Mouse (Mus musculus): ENCODE measurements around the gene Gga2.
A peak's percentile ranks its signal among the peaks of the same experiment; 100 is the strongest.

Gene Gga2

DNA sequence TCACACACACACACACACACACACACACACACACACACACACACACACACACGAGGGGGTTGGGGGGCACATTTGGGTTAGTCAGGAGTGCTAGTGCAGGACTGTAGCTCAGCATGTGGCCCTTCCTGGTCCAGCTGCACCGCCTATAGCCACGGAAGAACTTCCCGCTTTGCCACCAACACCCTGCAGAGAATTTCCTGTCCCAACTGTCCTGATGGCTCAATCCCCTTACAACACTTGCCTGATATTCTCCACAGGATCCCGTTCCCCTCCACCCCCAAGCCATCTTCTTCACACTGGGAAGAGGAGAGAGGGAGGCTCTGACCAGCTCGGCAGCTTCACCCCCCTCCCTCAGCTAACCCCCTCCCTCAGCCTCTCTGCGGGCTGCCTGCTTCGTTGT, 20.6 kb downstream of the Gga2 start:
- DNase-seq (ENCODE audit: low read depth): no peak

DNA sequence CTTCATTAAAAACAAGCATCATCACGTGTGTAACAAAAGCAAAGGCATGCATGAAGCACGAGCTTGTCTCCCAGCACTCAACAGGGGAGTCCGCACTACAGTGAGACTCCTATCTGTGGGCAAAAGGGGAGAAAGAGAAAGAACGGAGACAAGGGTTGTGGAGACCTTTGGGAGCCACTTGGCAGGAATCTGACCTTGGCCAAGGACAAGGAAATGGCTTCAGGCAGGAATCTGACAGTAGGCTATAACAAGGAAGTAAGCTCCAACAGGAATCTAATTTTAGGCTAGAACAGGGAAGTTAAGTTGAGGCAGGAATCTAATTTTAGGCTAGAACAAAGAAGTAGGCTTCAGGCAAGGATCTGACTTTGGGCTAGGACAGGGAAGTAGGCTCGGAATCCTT, 25.1 kb downstream of the Gga2 start:
- DNase-seq (ENCODE audit: low read depth): no peak

DNA sequence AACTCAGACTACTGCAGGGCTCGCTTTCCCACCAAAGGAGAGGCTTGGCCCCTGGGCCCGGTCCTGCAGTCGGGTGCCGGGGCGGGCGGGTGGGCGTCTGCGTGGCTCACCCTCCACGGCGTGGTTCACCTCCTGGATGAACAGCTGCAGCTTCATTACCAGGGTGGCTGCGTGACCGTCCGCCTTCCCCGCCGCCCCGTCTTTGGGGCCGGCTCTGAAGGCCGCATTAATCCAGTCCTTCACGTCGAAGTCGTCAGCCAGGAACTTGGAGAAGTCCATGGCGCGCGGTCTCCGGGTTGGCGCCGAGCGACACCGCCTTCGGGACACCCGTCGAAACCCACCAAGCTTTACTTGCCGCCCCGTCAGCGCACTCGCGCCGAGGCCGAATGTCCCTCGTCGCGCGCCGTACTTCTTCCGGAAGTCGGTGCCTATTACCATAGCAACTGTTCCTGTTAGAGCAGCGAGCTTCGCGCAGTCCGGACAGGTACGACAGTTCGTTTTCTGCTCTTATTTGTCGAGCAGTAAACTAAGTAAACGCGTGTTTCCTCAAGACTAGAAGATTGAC, 39.6 kb downstream of the Gga2 start, which contains the start of gene Cog7:
Cog7 (minus strand) TSS at position 405 of the 565 bp plus-strand sequence.
- DNase-seq (ENCODE audit: low read depth): peak; percentile 96

DNA sequence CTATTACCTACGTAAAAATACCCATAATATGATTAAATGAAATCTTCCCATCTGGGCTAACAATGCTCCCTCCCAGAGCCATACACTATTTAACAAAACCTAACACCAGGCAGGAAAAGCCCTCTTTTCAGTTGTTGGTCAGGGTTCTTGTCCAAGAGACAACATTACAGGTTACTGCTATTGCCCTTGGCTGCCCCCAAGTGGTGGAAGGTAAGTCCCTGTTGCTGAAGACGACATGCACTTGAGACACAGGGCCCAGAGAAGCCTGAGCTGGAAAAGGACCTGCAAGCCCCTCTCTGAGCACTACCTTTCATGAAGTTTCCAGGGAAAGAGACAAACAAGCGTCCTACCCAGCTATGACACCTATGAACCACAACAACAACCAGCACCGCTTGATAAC, 46.0 kb downstream of the Gga2 start:
- peak; percentile 64 for DNase-seq (ENCODE audit: low read depth)

DNA sequence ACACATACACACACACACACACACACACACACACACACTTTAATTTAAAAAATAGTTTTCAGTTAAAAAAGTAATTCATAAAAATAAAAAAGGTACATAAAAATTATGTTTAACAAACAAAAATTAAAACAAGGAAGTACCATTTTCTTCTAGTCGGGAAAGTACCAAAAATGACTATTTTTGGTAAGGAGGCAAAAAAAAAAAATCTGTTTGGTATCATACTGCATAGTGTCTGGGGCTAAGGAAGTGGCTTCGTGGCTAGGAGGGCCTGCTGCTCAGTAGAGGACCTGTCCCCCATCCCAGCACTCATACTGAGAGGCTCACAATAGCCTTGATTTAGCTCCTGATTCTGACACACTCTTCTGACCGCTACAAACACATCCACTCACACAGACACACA, 49.3 kb downstream of the Gga2 start:
- DNase-seq (ENCODE audit: low read depth): no peak

DNA sequence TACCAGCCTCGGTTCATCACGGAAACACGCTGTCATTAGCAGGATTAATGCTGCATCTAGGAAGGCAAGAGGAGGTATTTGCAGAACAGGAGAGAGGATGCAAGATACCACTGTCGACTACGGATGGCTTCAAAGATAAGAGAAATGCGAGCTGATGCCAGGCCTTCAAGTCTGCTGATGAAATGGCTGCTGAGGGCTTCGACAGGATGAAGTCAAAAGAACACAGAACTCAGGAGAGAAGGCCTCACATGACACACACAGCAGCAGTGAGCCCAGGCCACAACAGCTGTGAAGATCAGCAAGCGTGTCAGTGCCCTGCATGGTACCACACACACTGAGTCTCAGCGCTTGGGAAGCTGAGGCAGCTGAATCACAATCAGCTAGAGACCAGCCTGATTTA, 50.8 kb downstream of the Gga2 start:
- no peak for DNase-seq (ENCODE audit: low read depth)

DNA sequence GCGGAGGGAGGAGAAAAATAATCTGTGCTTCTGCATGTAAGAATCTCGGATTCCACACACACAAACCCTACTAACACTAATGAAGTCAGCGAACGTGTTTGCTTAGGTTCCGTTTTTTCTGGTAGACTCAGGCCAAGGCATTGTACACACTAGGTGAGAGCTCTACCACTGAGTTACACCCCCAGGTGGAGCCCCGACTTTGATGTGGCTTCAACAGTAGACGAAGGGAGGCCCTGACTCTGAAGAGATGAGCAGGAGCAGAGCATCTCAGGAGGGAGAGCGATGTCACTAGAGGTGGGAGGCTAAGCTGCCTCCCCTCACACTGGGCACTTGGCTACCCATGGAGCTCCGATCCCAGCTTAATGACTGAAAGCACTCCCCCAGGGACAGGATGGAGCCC, 52.2 kb downstream of the Gga2 start:
- DNase-seq (ENCODE audit: low read depth): no peak

DNA sequence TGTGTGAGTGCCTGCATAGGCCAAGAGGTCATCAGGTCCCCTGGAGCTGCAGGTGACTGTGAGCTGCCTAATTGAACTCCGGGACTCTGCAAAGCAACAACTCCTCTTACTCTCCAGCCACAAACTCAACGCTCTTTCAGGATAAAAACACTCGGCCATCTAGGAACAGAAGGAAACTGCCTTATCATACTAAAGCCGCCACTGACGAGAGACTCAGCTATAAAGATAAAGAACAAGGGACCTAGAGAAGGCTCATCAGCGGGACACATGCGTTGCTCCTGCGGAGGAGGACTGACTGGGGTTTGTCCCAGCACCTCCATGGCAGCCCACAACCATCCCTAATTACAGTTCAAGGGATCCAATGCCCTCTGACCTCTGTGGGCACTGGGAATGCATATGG, 52.8 kb downstream of the Gga2 start:
- no peak for DNase-seq (ENCODE audit: low read depth)

DNA sequence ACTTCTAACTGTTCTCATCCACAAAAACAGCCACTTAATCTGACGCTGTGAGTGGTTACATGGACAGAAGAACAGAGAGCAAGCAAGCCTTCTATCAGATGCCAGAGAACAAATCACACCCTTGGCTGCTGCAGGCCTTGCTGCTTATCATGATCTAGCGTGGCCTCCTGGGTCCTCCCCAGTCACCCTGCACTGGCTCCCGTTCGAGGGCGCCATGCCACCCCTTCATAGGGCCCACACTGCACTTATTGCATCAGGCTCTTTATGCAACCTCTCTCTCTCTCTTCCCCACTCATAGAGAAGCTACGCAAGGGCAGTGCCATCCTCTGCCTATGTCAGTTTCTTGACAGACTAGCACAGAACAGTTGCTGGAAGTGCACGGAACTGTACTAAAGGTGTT, 54.9 kb downstream of the Gga2 start:
- DNase-seq (ENCODE audit: low read depth): no peak

DNA sequence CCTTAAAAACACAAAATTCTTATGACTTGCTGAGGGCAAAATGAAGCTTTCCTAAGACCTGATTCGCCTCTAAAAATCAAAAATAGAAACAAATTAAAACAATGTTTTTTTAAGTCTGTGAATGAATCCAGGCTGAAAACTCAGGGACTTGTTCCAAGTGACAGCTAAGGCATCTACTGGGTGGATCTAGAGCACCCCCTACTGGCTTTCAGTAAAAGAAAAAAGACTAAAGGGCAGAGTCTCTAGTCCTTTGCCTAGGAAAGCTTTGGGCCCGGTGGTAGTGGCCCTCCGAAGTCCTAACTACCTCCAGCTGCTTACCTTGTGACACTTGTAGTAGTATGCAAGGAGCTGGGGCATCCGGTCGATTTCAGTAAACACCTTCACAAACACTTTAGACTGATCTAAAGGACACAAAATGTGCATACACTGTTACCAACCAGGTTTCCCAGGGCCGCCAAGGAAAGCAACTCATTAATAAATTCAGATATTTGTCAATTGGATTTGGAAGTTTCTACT, 57.1 kb downstream of the Gga2 start:
- DNase-seq (ENCODE audit: low read depth): peak; percentile 68

DNA sequence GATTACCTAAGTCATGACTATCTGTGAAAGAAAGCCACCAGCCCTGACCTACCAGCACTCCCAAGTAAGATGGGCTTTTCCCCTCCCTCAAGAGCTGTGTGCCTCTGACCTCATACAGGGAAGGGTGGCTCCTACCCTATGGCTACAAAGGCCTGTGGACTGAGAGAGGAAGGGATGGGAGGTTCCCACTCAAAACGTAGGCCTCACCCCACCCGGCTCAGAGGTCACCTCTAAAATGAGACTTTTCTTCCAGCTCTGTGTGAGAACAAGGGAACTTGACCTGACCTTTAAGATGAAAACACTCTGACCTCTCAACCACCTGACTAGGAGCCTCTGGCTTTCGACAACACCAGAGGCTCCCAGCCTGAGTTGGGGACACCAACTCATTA, 58.5 kb downstream of the Gga2 start:
- DNase-seq (ENCODE audit: low read depth): no peak

DNA sequence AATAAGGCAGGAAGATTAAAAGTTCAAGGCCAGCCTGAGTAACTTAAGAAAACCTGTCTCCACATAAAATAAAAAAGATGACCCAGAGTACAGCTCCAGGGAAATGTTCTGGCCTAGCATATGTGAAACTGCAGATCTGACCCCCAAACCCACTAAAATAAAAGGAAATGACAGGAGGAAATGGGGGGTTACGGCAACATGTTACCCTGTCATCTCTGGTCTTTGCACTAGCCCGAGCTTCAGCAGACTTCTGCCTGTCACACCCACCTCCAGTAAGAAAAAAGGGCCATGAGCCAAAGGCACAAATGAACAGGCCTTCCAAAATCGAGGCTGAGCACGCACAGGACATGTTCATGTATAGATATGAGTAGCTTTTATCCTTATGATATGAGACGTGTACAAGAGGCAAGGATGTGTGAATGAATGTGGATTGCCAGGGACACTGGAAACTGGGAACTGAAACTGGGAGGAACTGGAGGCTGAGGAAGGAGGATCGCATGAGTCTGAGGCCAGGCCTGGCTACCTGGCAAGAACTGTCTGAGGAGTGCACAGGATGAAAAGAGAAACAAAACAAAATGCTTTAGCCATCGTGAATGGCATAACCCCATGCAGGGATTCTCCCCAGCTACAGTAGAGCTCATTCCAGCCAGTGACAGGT, 59.0 kb downstream of the Gga2 start:
- DNase-seq (ENCODE audit: low read depth): no peak

DNA sequence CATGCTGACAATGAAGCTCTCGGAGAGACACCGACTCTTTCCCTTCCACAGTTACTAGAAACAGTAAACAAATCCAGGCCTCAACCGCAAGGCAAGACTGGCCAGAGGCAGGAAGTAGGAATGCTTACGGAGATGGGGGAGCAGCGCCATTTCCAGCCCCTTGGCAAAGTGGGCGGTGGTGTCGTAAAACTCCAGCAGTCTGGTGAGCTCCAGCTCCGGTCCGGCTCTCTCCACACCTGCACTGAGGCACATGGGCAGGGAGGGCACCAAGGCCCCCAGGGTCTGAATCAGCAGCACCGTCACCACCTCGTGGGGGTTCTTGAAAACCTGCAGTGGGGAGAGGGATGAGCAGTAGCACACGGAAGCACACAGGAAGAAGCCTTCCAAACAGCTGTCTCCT, 65.2 kb downstream of the Gga2 start:
- DNase-seq (ENCODE audit: low read depth): no peak

DNA sequence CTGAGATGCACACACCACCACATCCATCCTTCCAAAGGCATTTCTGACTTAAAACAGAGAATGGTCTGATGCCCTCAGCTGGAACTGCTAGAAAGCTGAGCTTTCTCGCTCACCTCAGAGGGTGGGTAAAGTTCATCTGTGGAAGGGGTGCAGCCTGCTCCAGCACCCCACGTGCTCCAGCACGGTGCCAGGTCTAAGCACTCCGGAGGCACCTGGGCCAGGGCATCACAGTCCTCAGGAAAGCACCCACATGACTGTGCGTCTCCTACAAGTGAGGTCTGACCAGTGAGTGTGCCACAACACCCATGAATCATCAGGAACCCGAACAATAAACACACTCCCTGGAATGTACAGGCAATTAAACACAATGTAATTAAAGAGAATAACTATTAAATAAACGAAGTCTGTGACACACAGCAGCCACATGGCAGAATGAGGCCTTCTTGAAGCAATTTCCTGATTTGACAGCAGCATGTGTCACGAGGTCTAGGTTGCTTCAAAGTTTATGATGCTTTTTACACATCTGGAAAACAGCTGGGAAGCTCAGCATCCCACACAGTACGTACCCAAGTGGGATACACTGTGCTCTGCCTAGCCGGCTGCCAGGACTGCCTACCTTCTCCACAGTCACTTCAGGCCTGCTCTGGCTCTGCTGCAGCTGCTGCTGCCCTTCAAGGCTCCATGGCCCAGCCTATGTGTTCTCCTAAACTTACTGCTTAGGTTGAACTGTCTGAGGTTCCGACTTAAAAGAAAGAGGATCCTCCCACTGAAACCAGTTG, 65.9 kb downstream of the Gga2 start:
- no peak for DNase-seq (ENCODE audit: low read depth)

DNA sequence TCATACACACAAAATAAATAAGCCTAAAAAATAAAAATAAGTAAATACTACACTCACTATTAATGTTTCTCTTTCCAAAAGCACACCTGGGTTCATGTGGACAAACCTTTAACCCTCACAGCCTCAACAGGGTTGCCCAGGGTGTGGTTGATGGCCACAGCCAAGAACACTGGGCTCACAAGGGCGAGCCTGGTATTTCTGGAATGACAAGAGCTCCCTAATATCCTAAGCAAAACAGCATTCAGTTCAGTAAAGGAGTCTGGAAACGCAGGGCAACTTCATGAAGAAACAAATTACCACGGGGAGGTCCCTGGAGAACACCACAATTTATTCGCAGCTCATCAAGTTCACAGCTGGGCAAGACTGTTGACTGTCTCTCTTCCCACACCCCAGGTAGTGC, 73.5 kb downstream of the Gga2 start:
- DNase-seq (ENCODE audit: low read depth): no peak

DNA sequence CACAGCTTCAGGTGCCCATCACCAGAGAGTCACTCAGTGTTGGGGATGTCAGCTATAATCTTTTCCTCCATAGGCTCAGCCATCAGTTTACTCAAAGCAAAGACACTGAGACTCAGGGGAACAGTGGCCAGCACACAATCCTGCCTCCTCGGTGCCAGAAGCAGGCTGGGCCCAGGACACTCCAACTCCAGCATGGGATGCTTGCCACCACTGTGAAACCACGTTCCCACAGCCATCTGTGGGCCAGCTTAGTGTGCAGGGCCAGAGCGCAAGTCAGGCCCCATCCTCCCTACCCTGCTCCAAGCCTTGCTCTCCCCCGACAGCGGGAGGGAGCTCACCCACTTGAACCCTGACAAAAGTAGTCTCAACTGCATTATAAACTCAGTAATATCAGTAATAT, 74.8 kb downstream of the Gga2 start:
- no peak for DNase-seq (ENCODE audit: low read depth)

DNA sequence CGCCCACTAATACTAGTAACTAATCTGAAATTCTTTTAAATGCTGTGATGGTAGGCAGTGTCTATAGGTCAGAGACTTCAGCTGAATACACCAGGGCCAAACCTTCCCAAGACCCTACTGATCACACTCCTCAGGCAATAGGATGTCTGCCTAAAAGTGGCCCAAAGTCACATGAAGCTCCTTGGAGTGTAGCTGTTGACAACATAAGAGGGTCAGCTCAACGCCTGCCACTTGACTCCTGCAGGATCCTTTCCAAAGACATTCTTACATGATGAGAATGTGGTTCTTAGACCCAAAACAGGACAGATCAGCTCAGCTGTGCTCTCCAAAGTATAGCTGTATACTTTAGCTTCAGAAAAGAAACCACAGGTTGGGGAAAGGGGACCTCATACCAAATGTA, 78.7 kb downstream of the Gga2 start:
- DNase-seq (ENCODE audit: low read depth): no peak

DNA sequence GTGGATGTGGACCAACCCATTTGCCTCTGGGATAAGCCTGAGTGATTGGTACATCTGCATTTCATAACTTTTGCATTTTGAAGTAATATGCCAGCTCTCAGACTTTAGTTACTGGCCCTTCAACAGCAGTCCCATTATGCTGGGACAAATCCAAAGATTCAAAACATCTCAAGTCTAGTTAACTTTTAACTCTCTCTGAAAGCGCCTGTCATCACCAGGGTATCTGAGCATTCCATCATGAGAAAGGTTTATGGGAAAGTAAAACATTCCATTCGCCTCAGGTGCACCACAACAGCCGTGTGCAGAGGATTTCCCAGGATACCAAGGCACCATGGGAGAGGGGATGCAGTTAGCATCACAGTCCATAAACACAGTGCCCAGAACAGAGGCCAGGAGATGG, 79.4 kb downstream of the Gga2 start:
- DNase-seq (ENCODE audit: low read depth): no peak

DNA sequence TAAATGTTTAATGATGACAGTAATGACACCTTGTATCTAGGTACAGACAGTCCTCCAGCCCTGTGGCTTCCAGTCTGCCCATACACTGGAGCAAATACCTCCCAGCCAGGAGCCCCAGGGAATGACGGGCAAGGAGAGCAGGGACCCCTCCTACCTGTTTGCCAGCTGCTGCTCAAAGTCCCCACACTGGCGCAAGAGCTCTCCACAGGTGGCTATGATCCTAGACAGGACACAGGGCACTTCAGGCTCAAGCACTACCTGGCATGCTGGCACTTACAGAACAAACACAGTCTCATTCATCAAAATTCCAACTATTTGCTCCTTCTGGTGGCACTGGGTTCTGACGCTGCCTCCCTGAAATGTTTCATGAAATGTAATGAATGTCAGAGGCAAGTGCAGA, 80.0 kb downstream of the Gga2 start:
- no peak for DNase-seq (ENCODE audit: low read depth)

DNA sequence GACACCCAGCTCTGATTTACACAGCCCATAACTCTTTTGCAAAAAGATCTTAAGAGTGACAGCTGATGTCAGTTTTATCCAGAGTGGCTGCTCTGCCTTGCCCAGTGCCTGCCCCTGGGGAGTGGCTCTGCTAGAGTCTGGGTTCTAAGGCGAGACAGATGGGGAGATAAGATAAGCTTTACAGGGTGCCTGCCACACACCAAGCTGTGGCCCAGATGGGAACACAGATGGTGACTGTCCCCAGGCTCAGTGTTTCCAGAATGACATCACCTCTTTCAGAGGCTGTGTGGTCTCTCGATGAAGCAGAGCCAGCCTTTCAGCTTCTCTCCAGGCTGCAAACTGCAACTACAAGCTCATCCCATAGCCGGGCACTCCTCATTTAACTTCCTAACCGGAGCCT, 81.3 kb downstream of the Gga2 start:
- no peak for DNase-seq (ENCODE audit: low read depth)

DNA sequence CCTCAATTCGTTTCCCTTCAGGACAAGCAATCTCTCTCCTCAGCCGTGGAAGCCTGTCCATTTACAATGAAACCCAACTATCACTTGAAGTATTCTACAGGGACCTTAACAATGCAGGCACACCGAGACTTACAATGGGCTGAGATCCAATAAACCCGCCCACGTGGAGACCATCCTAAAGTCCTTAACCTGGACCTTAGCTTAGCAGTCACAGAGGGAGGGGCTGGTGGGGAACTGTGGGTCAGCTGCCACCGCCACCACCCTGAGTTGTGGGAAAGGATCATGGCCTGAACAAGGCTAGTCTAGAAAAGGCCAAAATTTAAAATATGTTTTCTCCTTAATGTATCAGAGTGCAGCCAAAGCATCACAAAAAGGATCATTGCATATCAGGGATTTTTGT, 81.8 kb downstream of the Gga2 start:
- DNase-seq (ENCODE audit: low read depth): no peak

DNA sequence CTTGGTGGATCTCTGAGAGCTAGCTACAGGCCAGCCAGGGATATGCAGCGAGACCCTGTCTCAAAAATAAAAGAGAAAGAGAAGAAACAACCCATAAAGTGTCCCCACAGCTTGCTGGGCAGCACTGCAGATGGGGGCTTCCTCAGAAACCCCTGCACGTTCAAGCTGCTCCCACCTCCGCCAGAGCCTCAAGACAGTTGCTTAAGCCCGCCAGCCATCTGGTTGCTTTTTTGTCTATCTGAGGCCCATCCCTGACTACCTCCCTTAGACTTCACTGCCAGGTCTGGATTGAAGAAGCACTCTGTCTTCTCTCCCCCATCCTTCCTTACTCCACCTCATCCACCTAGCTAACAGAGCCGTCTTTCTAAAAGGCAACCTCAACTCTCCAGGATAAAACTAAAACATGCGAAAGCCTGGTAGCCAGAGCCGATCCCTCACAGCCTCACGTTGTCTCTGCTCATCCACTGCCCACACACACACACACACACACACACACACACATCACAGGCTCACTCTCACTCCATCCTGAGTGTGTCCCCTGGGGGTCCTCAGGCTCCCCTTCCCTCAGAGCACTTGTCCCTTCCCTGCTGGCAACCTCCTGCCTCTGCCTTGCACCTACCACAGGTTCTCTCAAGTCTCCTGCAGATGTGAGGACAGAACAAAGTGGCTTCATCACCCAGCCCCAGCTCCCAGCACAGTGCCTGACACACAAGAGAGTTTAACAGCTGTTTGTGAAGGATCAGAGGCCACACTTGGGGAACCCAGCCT, 82.7 kb downstream of the Gga2 start:
- DNase-seq (ENCODE audit: low read depth): no peak

Data from induced T-regulatory cell, adult 2 months (primary cell).